ENCODE assay signal across 9 mouse cellular contexts in genomic region chr10:127071203-127071602, GRCm38 (mm10). TPM values are rescaled to one million over a fixed set of nuclear protein-coding genes. Genes with fewer than 3 reads are reported as not detected.
A peak's percentile ranks its signal among the peaks of the same experiment; 100 is the strongest.
DNase-seq lines count a peak whose midpoint lies in the region; ATAC-seq and TF ChIP-seq lines count a peak whose summit lies in the region.
"Had no signal": no experiment of that assay in that cellular context is flagged by ENCODE, and none has a peak within 500 bp of the region (broad histone marks: within the 10 kb centered on the region; RNA-seq: fewer than 3 reads in every experiment).

No protein-coding gene starts in this region.

- no peak for TF ChIP-seq RAD21 in MEL (IDR thresholded peaks at IDR 0.05; ENCODE audit: low read depth, low read length)

- peaks cover 16% of the 10 kb centered on the region for H3K27me3 ChIP-seq in heart, embryonic 12.5 days (replicated peaks)
- no peaks in the 10 kb centered on the region for H3K27me3 ChIP-seq in MEL (ENCODE audit: control insufficient read depth in 1 of 2, insufficient read depth in 2 of 2, low read length in 2 of 2)
- H3K27me3 ChIP-seq in hindbrain, embryonic 12.5 days, result peaks cover 14% of the 10 kb centered on the region
- no peaks in the 10 kb centered on the region for H3K27me3 ChIP-seq in midbrain, embryonic 11.5 days (ENCODE audit: control insufficient read depth, insufficient read depth, low read length)

- no peak for TF ChIP-seq POLR2A in MEL (IDR thresholded peaks at IDR 0.05; ENCODE audit: control insufficient read depth in 1 of 2, insufficient read depth in 1 of 2, low read depth in 1 of 2, low read length in 2 of 2, poor library complexity in 1 of 2)

- WGBS in heart, embryonic 12.5 days, result 74% methylated on average over 9 of the region's 9 CpGs
- WGBS in hindbrain, embryonic 12.5 days, result 78% methylated on average over 9 of the region's 9 CpGs
- WGBS in midbrain, embryonic 11.5 days, result 82% methylated on average over 9 of the region's 9 CpGs

- TF ChIP-seq CTCF in MEL (IDR thresholded peaks at IDR 0.05 in 2 of 3, conservative IDR thresholded peaks at IDR 0.05 in 1 of 3; ENCODE audit: control insufficient read depth in 1 of 3, insufficient read depth in 1 of 3, low read depth in 2 of 3, low read length in 3 of 3, poor library complexity in 1 of 3, severe bottlenecking in 1 of 3), result no peak

- H3K4me1 ChIP-seq in heart, embryonic 12.5 days (replicated peaks), result peaks cover 19% of the 10 kb centered on the region
- H3K4me1 ChIP-seq in MEL (ENCODE audit: control insufficient read depth in 1 of 2, insufficient read depth in 2 of 2, low read length in 2 of 2), result peaks cover 3 to 7% of the 10 kb centered on the region in 2 experiments; a peak in 3 of 4 replicates
- H3K4me1 ChIP-seq in hindbrain, embryonic 12.5 days, result peaks cover 29% of the 10 kb centered on the region
- H3K4me1 ChIP-seq in midbrain, embryonic 11.5 days (ENCODE audit: control insufficient read depth, insufficient read depth, low read length), result peaks cover 14% of the 10 kb centered on the region

- H3K79me2 ChIP-seq in MEL (ENCODE audit: control insufficient read depth, insufficient read depth, low read length, poor library complexity), result peaks cover 15% of the 10 kb centered on the region

- H3K9me3 ChIP-seq in heart, embryonic 12.5 days (replicated peaks), result no peaks in the 10 kb centered on the region
- H3K9me3 ChIP-seq in MEL (replicated peaks; ENCODE audit: insufficient read depth, low read length), result no peaks in the 10 kb centered on the region
- no peaks in the 10 kb centered on the region for H3K9me3 ChIP-seq in hindbrain, embryonic 12.5 days (replicated peaks)
- no peaks in the 10 kb centered on the region for H3K9me3 ChIP-seq in midbrain, embryonic 11.5 days (ENCODE audit: control insufficient read depth, low read length)

- no peak overlapping the region for H3K9ac ChIP-seq in heart, embryonic 12.5 days
- peak overlapping the region; percentile 69 for H3K9ac ChIP-seq in MEL (ENCODE audit: control insufficient read depth, low read depth, low read length, poor library complexity, severe bottlenecking)
- peak overlapping the region; percentile 77; the same call in 1 of the 2 replicates for H3K9ac ChIP-seq in hindbrain, embryonic 12.5 days
- H3K9ac ChIP-seq in midbrain, embryonic 11.5 days (ENCODE audit: low read length), result peak overlapping the region; percentile 77

- TF ChIP-seq EP300 in MEL (IDR thresholded peaks at IDR 0.05; ENCODE audit: low read depth in 1 of 2, low read length in 2 of 2), result no peak

- peak overlapping the region; percentile 87 for H3K4me2 ChIP-seq in heart, embryonic 12.5 days
- peak overlapping the region; percentile 96 for H3K4me2 ChIP-seq in hindbrain, embryonic 12.5 days (replicated peaks)
- peak overlapping the region; percentile 79 for H3K4me2 ChIP-seq in midbrain, embryonic 11.5 days

- no peak for DNase-seq in heart, adult 18-20 months
- DNase-seq in MEL (ENCODE audit: low read depth, low spot score), result peak; percentile 51
- no peak for DNase-seq in midbrain, embryonic 11.5 days (ENCODE audit: low spot score, missing footprints)
- DNase-seq in adrenal gland, adult 8-10 months, result no peak
- no peak for DNase-seq in right cerebral cortex, adult 2 months (ENCODE audit: low spot score in 2 of 2)
- DNase-seq: lung, postnatal 14 days had no signal

- no peak for ATAC-seq in heart, embryonic 12.5 days (ENCODE audit: insufficient number of reproducible peaks, low FRiP score)
- no peak for ATAC-seq in hindbrain, embryonic 12.5 days (ENCODE audit: low FRiP score)
- no peak for ATAC-seq in midbrain, embryonic 11.5 days (ENCODE audit: low FRiP score)
- no peak for ATAC-seq in megakaryocyte-erythroid progenitor cell, adult 5-6 weeks (replicated peaks; ENCODE audit: low FRiP score, low TSS enrichment, poor library complexity, severe bottlenecking)

- peak overlapping the region; percentile 86 for H3K4me3 ChIP-seq in heart, embryonic 12.5 days
- peak overlapping the region; percentile 66 to 83 for H3K4me3 ChIP-seq in MEL (ENCODE audit: control insufficient read depth in 1 of 2, insufficient read depth in 1 of 2, low read depth in 2 of 2, low read length in 2 of 2)
- peak overlapping the region; percentile 58 for H3K4me3 ChIP-seq in hindbrain, embryonic 12.5 days
- H3K4me3 ChIP-seq in midbrain, embryonic 11.5 days (ENCODE audit: low read depth, low read length), result peak overlapping the region; percentile 63

- peaks cover 26% of the 10 kb centered on the region for H3K36me3 ChIP-seq in heart, embryonic 12.5 days
- peaks cover 2 to 21% of the 10 kb centered on the region in 2 experiments; a peak in 3 of 4 replicates for H3K36me3 ChIP-seq in MEL (ENCODE audit: control insufficient read depth in 1 of 2, insufficient read depth in 2 of 2, low read length in 2 of 2)
- H3K36me3 ChIP-seq in hindbrain, embryonic 12.5 days, result peaks cover 22% of the 10 kb centered on the region
- peaks cover 15% of the 10 kb centered on the region for H3K36me3 ChIP-seq in midbrain, embryonic 11.5 days (ENCODE audit: control insufficient read depth, insufficient read depth, low read length)

- no peak overlapping the region for H3K27ac ChIP-seq in heart, embryonic 12.5 days (ENCODE audit: poor library complexity, severe bottlenecking)
- peak overlapping the region; percentile 81 for H3K27ac ChIP-seq in MEL (ENCODE audit: control insufficient read depth, low read depth, low read length)
- H3K27ac ChIP-seq in hindbrain, embryonic 12.5 days, result no peak overlapping the region
- no peak overlapping the region for H3K27ac ChIP-seq in midbrain, embryonic 11.5 days (ENCODE audit: low read depth, low read length)

RNA-seq across cellular contexts. Expression of gene Tspan31, which starts 1.1 kb away (rescaled TPM):
- 119 and 124 TPM in 2 replicates for polyA plus RNA-seq in heart, embryonic 12.5 days (2016; fragmentation: Nextera tagmentation; extraction: Ambion mirVana)
- 10 to 100 TPM; 44.7 to 47.4 TPM for total RNA-seq in heart, adult 18-20 months (2021)
- total RNA-seq in MEL (2012; rRNA removed), result 49.7 and 57.2 TPM in 2 replicates
- 10 to 100 TPM in 1 of 2 experiments, not detected in 1; 63.1 TPM for polyA plus RNA-seq in MEL (2012; ENCODE audit: insufficient read depth in 1 of 2, insufficient read length in 2 of 2, low read depth in 1 of 2, low replicate concordance in 2 of 2, missing spikeins in 1 of 2)
- polyA plus RNA-seq in hindbrain, embryonic 12.5 days (2016; fragmentation: Nextera tagmentation; extraction: Ambion mirVana), result 141 and 148 TPM in 2 replicates
- 98.6 and 117 TPM in 2 replicates for polyA plus RNA-seq in midbrain, embryonic 11.5 days (2014; fragmentation: Nextera tagmentation; extraction: Ambion mirVana)
- total RNA-seq in adrenal gland, adult 8-10 months (2022), result 100 to 1,000 TPM; 120 to 138 (median 128) TPM
- 43.9 and 73.9 TPM in 2 replicates for total RNA-seq in megakaryocyte-erythroid progenitor cell, adult 5-6 weeks (2014; fragmentation: Nextera tagmentation)
- 28.9 and 55.3 TPM in 2 replicates for total RNA-seq in megakaryocyte-erythroid progenitor cell, adult 5-6 weeks (2017)

RNA-seq across cellular contexts. Expression of gene Agap2, which starts 3.9 kb away (rescaled TPM):
- polyA plus RNA-seq in heart, embryonic 12.5 days (2016; fragmentation: Nextera tagmentation; extraction: Ambion mirVana), result 0.03 TPM in 1 of 2 replicates, not detected in the other
- 1 to 10 TPM; 4.2 to 6.1 TPM for total RNA-seq in heart, adult 18-20 months (2021)
- 0.03 and 0.04 TPM in 2 replicates for total RNA-seq in MEL (2012; rRNA removed)
- polyA plus RNA-seq in MEL (2012; ENCODE audit: insufficient read depth in 1 of 2, insufficient read length in 2 of 2, low read depth in 1 of 2, low replicate concordance in 2 of 2, missing spikeins in 1 of 2), result under 1 TPM in 1 of 2 experiments, not detected in 1; 0.46 TPM
- polyA plus RNA-seq in hindbrain, embryonic 12.5 days (2016; fragmentation: Nextera tagmentation; extraction: Ambion mirVana), result 1.7 and 2.0 TPM in 2 replicates
- polyA plus RNA-seq in midbrain, embryonic 11.5 days (2014; fragmentation: Nextera tagmentation; extraction: Ambion mirVana), result 0.66 and 0.89 TPM in 2 replicates
- total RNA-seq in adrenal gland, adult 8-10 months (2022), result 1 to 10 TPM; 3.0 to 7.5 (median 5.5) TPM
- total RNA-seq in megakaryocyte-erythroid progenitor cell, adult 5-6 weeks (2014; fragmentation: Nextera tagmentation), result 19.7 and 45.9 TPM in 2 replicates
- total RNA-seq in megakaryocyte-erythroid progenitor cell, adult 5-6 weeks (2017), result 26.4 and 43.3 TPM in 2 replicates

RNA-seq across cellular contexts. Expression of gene Cdk4, which starts 7.9 kb away (rescaled TPM):
- 1,080 and 1,140 TPM in 2 replicates for polyA plus RNA-seq in heart, embryonic 12.5 days (2016; fragmentation: Nextera tagmentation; extraction: Ambion mirVana)
- 10 to 100 TPM; 81.5 to 84.1 TPM for total RNA-seq in heart, adult 18-20 months (2021)
- total RNA-seq in MEL (2012; rRNA removed), result 362 and 443 TPM in 2 replicates
- 1,000 to 10,000 TPM in 1 of 2 experiments, 100 to 1,000 TPM in 1; 843 to 1,325 TPM for polyA plus RNA-seq in MEL (2012; ENCODE audit: insufficient read depth in 1 of 2, insufficient read length in 2 of 2, low read depth in 1 of 2, low replicate concordance in 2 of 2, missing spikeins in 1 of 2)
- 1,725 and 1,814 TPM in 2 replicates for polyA plus RNA-seq in hindbrain, embryonic 12.5 days (2016; fragmentation: Nextera tagmentation; extraction: Ambion mirVana)
- 2,818 and 2,848 TPM in 2 replicates for polyA plus RNA-seq in midbrain, embryonic 11.5 days (2014; fragmentation: Nextera tagmentation; extraction: Ambion mirVana)
- 100 to 1,000 TPM; 197 to 246 (median 230) TPM for total RNA-seq in adrenal gland, adult 8-10 months (2022)
- 656 and 761 TPM in 2 replicates for total RNA-seq in megakaryocyte-erythroid progenitor cell, adult 5-6 weeks (2014; fragmentation: Nextera tagmentation)
- 479 and 664 TPM in 2 replicates for total RNA-seq in megakaryocyte-erythroid progenitor cell, adult 5-6 weeks (2017)

RNA-seq across cellular contexts. Expression of gene March9, which starts 11.2 kb away (rescaled TPM):
- polyA plus RNA-seq in heart, embryonic 12.5 days (2016; fragmentation: Nextera tagmentation; extraction: Ambion mirVana), result 0.10 and 0.28 TPM in 2 replicates
- total RNA-seq in heart, adult 18-20 months (2021), result 1 to 10 TPM; 2.9 to 3.5 TPM
- total RNA-seq in MEL (2012; rRNA removed), result 2.1 and 2.3 TPM in 2 replicates
- 1 to 10 TPM in 1 of 2 experiments, not detected in 1; 5.2 TPM for polyA plus RNA-seq in MEL (2012; ENCODE audit: insufficient read depth in 1 of 2, insufficient read length in 2 of 2, low read depth in 1 of 2, low replicate concordance in 2 of 2, missing spikeins in 1 of 2)
- polyA plus RNA-seq in hindbrain, embryonic 12.5 days (2016; fragmentation: Nextera tagmentation; extraction: Ambion mirVana), result 5.4 and 6.1 TPM in 2 replicates
- polyA plus RNA-seq in midbrain, embryonic 11.5 days (2014; fragmentation: Nextera tagmentation; extraction: Ambion mirVana), result 3.2 and 3.7 TPM in 2 replicates
- total RNA-seq in adrenal gland, adult 8-10 months (2022), result 10 to 100 TPM in 2 of 4 experiments, 1 to 10 TPM in 2; 8.9 to 11.3 (median 10.3) TPM
- not detected in 2 replicates for total RNA-seq in megakaryocyte-erythroid progenitor cell, adult 5-6 weeks (2014; fragmentation: Nextera tagmentation)
- total RNA-seq in megakaryocyte-erythroid progenitor cell, adult 5-6 weeks (2017), result not detected in 2 replicates

RNA-seq across cellular contexts. Expression of gene Cyp27b1, which starts 23.2 kb away (rescaled TPM):
- polyA plus RNA-seq in heart, embryonic 12.5 days (2016; fragmentation: Nextera tagmentation; extraction: Ambion mirVana), result 0.18 TPM in 1 of 2 replicates, not detected in the other
- under 1 TPM; 0.20 to 0.23 TPM for total RNA-seq in heart, adult 18-20 months (2021)
- 0.23 TPM in 2 replicates for total RNA-seq in MEL (2012; rRNA removed)
- polyA plus RNA-seq in MEL (2012; ENCODE audit: insufficient read depth in 1 of 2, insufficient read length in 2 of 2, low read depth in 1 of 2, low replicate concordance in 2 of 2, missing spikeins in 1 of 2), result under 1 TPM in 1 of 2 experiments, not detected in 1; 0.93 TPM
- polyA plus RNA-seq in hindbrain, embryonic 12.5 days (2016; fragmentation: Nextera tagmentation; extraction: Ambion mirVana), result 0.25 TPM in 1 of 2 replicates, not detected in the other
- polyA plus RNA-seq in midbrain, embryonic 11.5 days (2014; fragmentation: Nextera tagmentation; extraction: Ambion mirVana), result not detected in 2 replicates
- under 1 TPM; 0.41 to 0.83 (median 0.53) TPM for total RNA-seq in adrenal gland, adult 8-10 months (2022)
- not detected in 2 replicates for total RNA-seq in megakaryocyte-erythroid progenitor cell, adult 5-6 weeks (2014; fragmentation: Nextera tagmentation)
- not detected in 2 replicates for total RNA-seq in megakaryocyte-erythroid progenitor cell, adult 5-6 weeks (2017)
